Mouse (Mus musculus) cortical plate, adult 2 months (tissue): ENCODE measurements at regions not wholly inside any gene's neighbourhood (a gene's known extent, or its start where the extent isn't known, plus 50 kb on each side); places are given as distances from the start of the nearest gene placed in this dataset.
A peak's percentile ranks its signal among the peaks of the same experiment; 100 is the strongest.

Experiments
- H3K27ac ChIP-seq: fragments of 200-500 bp; 2 replicates; pipeline ENCODE4 v1.5.1; 2012; ENCODE audit warnings: low read length, control low read depth, inconsistent platforms; ENCODE audit not compliant: insufficient read depth
- H3K4me1 ChIP-seq: fragments of 200-500 bp; 2 replicates; pipeline ENCODE4 v1.6.1; 2011; ENCODE audit warnings: low read length; ENCODE audit not compliant: control insufficient read depth, insufficient read depth
- H3K4me3 ChIP-seq: fragments of 200-500 bp; 2 replicates; pipeline ENCODE4 v1.5.1; 2011; ENCODE audit warnings: mild to moderate bottlenecking, low read length, control low read depth; ENCODE audit not compliant: insufficient read depth
- CTCF ChIP-seq: fragments of 200-500 bp; IDR thresholded peaks from 2 replicates; pipeline ENCODE4 v1.5.1; 2011; ENCODE audit warnings: mild to moderate bottlenecking, control low read depth, low read length; ENCODE audit not compliant: insufficient read depth; ENCODE audit errors: extremely low read depth
- POLR2A ChIP-seq: fragments of 200-500 bp; IDR thresholded peaks from 2 replicates; pipeline ENCODE4 v1.6.1; 2011; ENCODE audit warnings: mild to moderate bottlenecking, low read length, control low read depth; ENCODE audit not compliant: insufficient read depth; ENCODE audit errors: extremely low read depth

DNA sequence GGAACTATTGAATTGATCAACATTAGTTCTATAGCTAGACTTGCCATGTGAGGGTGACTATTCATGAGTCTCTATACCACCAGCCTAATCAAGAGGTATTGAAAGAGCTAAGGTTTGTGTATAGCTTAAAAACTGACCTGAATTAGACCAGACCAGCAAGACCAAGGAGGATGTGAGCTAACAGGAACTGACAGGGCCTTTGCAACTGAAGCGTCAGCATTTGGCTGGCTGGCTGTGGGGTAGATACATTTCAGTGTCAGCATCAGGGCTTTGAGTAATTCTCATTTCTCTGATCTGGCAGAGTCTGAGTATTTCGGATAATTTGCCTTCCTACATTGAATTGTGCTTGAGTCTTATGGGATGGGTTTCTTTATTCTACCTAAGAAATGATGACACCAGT, 152.8 kb upstream of the Zeb2 start:
- Histone ChIP-seq H3K4me1 (no peaks in the 10 kb centered on the region), H3K27ac (no peak overlapping the region), H3K4me3 (no peak overlapping the region)
- TF ChIP-seq POLR2A (no peak), CTCF (no peak)

DNA sequence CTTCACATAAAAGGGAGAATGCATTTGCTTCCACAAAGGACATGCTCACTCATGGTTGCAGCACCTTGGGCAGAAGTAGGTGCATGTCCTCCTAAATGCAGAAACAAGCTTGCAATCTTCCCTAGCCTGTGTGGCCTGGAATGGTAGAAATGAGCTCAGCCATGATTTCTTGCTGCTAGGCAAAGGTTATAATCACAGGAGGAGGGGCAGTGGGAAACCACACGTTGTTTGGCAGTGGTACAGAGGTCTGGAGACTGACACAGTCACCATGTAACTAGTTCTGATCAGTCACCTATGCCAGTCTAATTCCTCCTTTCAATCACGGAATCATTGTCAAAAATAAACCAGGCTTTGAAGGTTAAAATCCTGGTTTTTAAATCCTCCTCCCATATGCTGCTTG, 148.6 kb upstream of the Zeb2 start:
- Histone ChIP-seq H3K4me3 (no peak overlapping the region), H3K4me1 (no peaks in the 10 kb centered on the region), H3K27ac (no peak overlapping the region)
- no peak for TF ChIP-seq CTCF
- TF ChIP-seq POLR2A: no peak

DNA sequence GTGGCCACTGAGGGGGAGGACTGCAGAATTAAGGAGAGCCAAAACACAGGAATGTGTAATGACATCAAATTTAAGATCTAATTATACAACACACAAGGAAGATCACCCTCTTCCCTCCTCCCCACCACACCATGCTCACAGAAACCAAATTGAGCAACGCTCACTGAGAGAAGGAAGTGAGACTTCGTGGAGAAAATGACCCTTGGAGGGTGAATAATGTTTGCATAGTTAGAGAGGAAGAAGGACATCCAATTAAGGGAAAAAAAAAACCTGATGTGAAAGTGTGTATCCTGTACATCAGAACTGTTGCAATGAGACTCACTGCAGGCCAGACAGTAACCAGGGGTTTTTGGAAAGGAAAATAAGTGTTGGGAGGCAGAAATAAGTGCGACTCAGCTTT, 144.8 kb upstream of the Zeb2 start:
- Histone ChIP-seq H3K4me1 (no peaks in the 10 kb centered on the region), H3K27ac (no peak overlapping the region), H3K4me3 (no peak overlapping the region)
- TF ChIP-seq POLR2A (no peak), CTCF (no peak)

DNA sequence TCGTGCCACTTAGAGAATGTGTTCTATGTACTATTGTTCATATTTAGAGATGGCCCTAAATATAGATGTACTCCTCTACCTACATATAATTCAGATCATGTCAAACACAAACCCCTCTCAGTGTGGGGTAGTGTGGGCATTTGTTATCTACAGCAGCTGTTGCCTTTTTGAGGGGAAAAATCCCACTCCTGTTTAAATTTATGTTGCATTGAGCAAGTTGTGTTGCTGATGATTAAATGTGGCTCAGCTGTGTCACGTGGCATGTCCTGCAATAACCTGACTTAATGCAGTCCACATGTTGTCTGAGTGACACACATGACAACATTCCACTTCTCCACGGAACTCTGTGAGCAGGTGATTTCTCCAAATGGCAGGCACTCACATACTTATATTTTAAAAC, 141.7 kb upstream of the Zeb2 start:
- TF ChIP-seq POLR2A (no peak), CTCF (no peak)
- Histone ChIP-seq H3K27ac (no peak overlapping the region), H3K4me1 (no peaks in the 10 kb centered on the region), H3K4me3 (no peak overlapping the region)

DNA sequence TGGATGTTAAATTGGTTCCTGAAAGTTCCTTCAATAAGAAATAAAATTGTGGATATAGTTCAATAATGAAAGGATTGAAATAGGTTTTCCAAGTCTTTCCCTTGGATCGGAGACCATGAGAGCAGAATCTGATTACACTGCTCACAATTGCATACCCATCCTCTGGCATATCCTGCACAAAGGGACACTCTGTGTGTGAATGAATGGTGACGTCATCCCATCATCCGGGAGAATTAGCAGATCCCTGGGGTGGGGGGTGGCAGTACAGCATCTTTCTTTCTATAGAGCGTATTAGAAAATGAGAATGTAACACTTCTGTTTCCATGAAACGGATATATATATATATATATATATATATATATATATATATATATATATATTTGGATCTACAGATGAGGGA, 139.2 kb upstream of the Zeb2 start:
- TF ChIP-seq CTCF (no peak), POLR2A (no peak)
- no peak overlapping the region for H3K4me3 ChIP-seq
- H3K4me1 ChIP-seq: no peaks in the 10 kb centered on the region
- no peak overlapping the region for H3K27ac ChIP-seq

DNA sequence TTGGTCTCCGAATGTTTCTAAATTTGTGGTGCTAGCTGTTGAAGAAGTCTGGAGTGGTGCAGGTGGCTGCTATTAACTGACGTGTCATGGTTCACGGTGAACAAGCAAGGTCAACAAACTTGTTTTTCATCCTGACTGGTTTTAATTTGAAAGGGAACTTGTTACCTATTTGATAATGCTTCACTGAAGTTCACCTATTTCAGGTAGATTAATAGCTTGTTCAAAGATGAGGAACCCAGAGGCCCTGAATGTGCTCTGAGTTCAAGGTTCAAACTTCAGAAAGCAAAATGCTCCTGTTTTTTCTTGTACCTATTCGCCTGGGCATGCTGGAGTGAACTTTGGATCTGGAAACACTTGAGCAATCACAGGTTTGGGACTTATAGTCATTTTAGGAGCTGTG, 136.7 kb upstream of the Zeb2 start:
- Histone ChIP-seq H3K27ac (no peak overlapping the region), H3K4me1 (no peaks in the 10 kb centered on the region), H3K4me3 (no peak overlapping the region)
- TF ChIP-seq POLR2A (no peak), CTCF (no peak)

DNA sequence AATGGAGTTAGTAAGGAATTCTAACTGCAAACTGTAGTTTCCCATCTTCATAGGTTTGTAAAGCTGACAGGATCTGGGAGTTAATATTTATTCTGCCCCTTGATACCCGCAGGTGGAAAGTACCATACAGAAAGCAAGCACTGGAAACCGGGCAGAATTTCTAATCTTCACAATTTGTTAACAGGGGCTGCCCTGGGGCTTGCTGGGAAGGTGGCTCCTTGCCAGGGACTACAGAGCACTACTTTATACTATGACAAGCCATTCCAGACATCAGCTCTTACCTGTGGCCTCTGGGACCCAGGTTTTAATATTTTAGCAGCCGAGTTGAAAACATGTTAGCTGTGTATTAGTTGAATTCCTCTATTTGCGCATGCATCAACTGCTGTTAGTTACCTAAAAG, 135.1 kb upstream of the Zeb2 start:
- Histone ChIP-seq H3K27ac (no peak overlapping the region), H3K4me3 (no peak overlapping the region), H3K4me1 (no peaks in the 10 kb centered on the region)
- TF ChIP-seq POLR2A: no peak
- no peak for TF ChIP-seq CTCF

DNA sequence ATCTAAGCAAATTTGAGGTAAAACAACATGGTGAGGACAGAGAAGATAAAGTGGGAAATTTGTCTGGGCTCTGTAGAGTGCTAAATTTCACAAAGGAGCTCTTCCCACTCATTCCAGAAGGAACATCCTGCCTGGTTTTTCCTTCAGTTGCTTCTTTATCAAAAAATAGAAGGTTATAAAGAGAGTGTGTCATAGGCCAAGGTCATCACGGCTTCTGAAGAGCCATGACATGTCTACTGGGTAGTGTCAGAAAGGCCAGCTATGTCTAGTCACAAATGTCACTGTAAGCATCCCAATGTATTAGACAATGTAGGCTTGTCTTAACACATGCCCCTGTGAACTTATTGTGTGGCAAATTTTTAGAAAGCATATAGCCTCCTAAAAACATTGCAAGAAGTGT, 132.5 kb upstream of the Zeb2 start:
- TF ChIP-seq POLR2A (no peak), CTCF (no peak)
- Histone ChIP-seq H3K4me1 (peaks cover 3% of the 10 kb centered on the region; the same call in 1 of the 2 replicates), H3K27ac (no peak overlapping the region), H3K4me3 (no peak overlapping the region)

DNA sequence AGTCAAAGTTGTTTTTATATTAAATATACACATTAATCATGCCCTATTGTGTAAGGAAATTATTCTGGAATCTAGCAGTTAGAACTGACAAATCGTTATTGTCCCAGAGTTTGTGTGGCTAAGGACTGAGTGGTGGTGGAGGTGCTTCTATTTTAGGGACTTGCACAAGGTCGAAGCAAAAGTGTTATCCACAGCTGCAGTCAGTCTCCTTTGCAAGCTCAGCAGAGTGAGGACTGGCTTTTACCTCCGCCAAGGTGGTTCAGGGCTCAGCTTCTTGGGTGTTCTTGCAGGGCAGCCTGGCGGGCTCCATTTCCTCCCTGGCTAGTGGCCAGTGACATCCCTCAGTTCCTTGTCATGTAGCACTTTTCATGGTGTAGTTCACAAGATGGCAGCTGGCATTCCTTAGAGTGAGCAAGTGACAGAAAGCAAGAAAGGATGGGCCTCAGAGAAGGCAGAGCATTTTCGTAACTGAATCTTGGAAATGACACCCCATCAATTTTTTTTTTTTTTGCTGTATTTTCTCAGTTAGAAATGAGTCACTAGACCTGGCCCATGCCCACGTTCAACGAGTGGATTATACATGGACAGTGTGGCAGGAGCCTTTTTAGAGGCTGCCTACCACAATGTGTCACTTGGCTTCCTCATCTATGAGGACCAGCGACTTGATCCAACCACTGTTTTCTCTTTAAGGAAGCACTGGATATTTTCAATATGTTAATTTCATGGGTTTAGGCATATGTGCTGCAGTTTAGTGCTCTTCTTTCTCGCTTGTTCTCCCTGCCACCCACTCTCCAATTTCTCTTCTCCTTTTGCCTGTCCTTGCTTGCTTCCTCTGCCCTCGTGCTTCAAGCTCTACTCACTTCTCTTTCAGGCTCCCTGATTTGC, 129.1 kb upstream of the Zeb2 start:
- peaks cover 3% of the 10 kb centered on the region; the same call in 1 of the 2 replicates for H3K4me1 ChIP-seq
- H3K27ac ChIP-seq: peak overlapping the region; percentile 84; the same call in 1 of the 2 replicates
- TF ChIP-seq CTCF (no peak), POLR2A (no peak)
- no peak overlapping the region for H3K4me3 ChIP-seq

DNA sequence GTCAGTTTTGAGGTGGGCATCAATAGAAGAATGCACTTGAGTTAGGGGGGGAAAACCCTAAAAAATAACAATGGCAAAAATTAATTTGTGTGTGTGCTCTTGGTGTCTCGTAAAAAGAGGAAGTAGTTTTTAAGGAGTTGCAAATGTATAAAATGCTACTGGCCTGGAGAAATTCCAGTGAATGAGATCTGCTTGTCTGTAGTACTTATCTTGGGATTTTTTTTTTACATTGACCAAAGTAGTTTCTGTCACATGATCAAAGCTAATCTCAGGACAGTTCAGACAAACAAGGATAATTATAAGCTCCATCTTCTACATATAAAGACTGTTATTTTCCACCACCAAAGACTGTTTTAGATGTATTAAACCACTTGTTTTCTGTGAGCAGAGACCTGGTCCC, 128.3 kb upstream of the Zeb2 start:
- H3K27ac ChIP-seq: no peak overlapping the region
- no peak overlapping the region for H3K4me3 ChIP-seq
- peaks cover 3% of the 10 kb centered on the region; the same call in 1 of the 2 replicates for H3K4me1 ChIP-seq
- no peak for TF ChIP-seq POLR2A
- TF ChIP-seq CTCF: no peak

DNA sequence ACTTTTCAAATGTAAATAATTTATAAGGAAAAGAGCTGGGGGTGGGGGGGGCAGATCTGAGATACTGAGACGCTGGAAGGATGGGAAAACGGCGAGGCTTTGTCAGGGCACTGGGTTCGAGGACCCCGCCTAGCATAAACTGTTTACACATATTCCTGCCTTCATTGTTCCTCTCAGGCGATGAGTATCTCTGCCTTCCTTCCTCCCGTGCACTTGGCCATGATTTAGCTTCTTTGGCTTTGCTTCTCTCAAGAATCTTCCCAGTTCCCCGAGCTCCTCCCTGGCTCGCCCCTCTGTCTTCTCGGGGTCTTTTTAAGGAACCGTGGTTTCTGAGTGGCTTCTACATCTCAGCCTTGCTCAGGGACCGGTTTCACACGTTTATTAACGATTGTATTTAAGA, 127.3 kb upstream of the Zeb2 start:
- peaks cover 3% of the 10 kb centered on the region; the same call in 1 of the 2 replicates for H3K4me1 ChIP-seq
- H3K4me3 ChIP-seq: no peak overlapping the region
- no peak overlapping the region for H3K27ac ChIP-seq
- TF ChIP-seq CTCF (no peak), POLR2A (no peak)
